Mouse (Mus musculus) WW6 (cell line): ENCODE measurements at regions not wholly inside any gene's neighbourhood (a gene's known extent, or its start where the extent isn't known, plus 50 kb on each side); places are given as distances from the start of the nearest gene placed in this dataset.

ENCODE experiments used
- DNase-seq: peaks from one replicate; pipeline ENCODE4 v3.0.0-alpha.2; 2013; ENCODE audit warnings: low read depth, low spot score

DNA sequence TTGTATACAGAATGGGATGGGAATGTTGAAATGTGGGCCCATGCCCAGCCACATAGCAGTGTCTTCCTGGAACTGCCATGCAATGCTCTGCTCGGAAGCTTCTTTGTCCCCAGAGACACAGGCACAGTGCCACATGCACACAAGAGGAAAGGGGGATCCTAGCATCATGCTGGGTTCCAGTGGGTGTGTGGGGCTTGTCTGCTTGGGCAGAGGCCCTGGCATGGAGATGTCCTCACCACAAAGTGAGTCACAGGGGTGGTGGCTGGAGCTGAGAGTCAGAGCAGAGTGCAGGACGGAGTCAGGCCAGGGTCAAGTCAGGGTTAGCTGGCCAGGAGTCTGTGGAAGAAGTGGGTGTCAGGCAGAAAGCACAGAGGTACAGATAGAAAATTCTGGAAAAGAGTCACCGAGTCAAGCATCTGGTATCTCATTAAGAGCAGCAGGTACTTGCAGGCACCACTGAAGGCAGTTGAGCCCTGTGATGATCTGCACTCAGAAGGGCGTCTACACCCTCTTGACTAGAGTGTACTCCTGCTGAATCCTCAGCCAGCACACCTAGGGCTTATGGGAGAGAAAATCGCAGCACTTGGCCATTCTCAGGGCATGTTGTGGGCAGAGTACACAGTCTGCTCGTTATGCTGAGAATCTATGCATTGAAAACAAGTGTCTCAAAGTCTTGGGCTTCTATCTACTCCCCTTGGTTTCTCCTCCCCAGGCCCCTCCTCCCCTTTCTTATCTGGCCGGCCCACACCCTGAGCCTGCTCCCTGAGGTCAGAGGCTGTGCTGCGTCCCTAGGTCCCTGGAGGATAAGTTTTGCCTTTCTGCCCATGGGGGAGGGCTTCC lies 85.3 kb downstream of the Ackr3 start:
- no peak for DNase-seq

DNA sequence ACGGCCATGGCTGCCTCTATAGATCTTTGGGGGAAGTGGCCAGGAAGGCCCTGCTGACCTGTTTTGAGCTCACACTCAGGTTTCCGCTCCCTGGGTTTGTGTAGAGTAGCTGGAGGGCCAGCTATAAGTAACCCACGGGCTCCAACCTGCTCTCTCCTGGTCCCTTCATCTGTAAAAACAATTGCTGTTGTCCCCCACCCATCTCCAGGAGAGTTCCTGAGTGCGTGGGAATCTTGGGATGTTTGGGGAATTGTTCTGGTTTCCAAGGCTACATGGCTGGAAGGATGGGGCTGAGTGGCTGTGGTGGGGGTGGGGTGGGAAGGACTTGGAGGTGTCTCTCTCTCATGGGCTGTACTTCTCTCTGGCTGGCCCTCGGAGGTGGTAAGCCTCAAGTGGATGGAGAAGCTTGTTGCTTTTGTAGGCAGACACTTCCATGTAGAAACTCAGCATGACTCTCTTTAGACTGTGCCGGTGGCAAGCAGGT lies 86.0 kb downstream of the Ackr3 start:
- no peak for DNase-seq

DNA sequence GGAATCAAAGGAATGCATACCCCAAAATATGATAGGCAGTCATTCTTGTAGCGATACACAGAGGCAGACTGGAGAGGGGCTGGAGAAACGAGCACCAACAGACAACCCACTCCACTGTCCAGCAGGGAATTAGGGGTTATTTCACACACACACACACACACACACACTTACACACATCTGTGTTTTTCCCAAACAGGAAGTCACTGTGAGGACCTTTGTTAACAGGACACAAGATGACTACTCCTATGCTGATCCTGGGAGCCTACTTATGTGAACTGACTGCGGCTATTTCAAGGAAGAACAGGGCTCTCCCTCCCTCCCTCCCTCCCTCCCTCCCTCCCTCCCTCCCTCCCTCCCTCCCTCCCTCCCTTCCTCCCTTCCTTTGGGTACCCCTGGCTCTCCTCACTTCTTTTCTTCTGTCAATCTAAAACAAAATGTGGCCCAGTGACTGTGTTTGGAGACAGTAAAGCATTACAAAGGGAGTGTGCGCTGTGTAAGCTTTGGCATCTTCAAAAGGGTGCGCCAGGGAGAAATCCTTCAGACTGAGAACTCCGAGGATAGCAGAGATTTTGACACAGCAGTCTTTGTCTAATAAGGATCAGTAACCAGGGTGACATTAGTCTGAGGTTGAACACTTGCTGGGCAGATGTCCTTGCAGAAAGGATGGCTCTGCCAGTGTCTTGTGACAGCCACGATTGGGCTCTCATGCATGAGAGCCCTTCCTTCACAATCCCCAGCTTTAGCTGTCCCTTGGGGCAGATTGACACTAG lies 86.8 kb downstream of the Ackr3 start:
- DNase-seq: no peak

DNA sequence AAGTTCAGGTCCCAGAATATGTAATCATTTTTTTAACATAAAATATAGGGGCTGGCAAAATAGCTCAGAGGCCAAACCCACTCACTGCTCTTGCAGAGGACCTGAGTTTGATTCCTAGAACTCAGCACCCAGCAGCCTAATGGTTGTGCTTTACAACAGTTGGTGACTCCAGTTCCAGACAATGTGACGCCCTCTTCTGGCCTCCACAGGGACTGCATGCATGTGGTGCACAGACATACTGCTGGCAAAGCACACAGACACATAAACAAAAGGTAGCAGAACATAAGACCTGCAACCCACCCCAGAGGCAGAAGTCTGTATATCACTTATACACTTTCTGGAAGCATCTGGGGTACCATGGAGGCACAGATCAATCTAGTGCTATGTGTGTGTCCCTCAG lies 87.5 kb downstream of the Ackr3 start:
- no peak for DNase-seq

DNA sequence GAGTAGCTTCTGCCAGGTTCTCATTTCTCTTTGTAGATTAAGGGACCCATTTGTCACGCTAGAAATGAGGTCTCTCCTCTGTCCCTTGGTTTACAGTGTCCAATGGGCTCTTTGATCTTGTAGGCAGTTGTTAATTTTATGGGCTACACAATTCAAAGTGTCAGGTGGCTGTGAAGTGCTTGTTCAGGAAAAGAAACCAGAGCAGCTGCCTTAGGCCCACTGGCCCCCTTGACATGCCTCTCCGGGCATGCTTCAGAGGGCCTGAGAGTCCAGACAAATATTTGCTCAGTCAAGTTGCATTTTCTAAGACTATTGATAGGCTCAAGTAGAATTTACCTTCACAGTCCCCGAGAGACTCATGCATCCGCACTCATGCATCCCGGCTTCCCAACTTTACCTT lies 94.0 kb downstream of the Ackr3 start:
- DNase-seq: no peak

DNA sequence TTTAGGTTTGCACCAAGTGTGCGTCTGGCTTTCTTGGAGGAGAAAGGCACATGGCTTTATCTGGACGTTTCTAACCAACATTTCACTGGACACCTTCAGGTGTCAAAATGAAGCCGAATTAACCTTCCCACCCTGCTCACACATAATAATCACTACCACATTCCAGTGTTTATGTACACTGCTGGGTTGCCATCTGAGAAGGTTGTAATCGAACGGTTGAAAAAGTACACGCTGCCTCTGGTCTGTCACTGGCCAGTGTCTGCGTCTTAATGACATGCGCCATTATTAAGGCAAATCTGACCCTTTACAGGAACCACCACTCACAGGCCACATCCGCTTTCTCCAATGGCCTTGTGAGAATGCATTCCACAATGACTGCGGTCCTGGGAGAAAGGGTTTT lies 96.4 kb downstream of the Ackr3 start:
- DNase-seq: no peak

DNA sequence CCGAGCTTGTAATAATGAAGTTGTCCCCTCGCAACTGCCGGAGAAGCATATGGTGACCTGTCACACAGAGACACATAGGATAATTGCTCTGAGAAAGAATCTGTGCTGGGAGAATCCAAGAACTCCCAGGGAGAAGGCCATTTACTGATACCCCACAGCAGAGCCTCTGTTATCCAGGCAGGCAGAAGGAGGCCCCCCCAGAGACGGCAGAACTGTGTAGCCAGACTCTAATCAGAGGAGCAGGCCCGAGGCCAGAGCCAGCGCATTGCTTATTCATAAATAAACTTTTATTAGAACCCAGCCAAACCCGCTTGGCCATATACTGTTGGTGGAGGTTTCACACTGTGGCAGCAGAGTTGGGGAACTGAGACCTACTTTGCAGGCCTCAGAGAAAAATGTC lies 100.6 kb downstream of the Ackr3 start:
- DNase-seq: no peak

DNA sequence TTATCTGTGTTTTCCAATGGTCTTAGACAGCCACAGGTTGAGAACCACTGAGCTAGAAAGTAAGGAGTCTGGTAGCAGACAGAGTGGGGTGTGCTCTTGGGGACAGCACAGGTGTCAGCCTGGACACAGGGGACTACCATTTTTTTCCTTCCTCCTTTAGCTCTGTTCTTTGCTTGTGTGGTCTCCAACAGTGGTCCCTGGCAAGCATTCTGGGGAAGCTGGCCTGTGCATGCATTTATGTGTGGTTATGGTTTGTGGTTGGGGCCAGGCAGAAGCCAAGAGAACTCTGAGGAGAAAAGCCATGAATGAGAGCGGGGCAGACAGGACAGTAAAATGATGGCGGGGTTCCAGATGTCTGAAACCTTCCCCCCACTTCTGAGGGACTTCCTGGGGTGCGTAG lies 107.2 kb downstream of the Ackr3 start:
- no peak for DNase-seq

DNA sequence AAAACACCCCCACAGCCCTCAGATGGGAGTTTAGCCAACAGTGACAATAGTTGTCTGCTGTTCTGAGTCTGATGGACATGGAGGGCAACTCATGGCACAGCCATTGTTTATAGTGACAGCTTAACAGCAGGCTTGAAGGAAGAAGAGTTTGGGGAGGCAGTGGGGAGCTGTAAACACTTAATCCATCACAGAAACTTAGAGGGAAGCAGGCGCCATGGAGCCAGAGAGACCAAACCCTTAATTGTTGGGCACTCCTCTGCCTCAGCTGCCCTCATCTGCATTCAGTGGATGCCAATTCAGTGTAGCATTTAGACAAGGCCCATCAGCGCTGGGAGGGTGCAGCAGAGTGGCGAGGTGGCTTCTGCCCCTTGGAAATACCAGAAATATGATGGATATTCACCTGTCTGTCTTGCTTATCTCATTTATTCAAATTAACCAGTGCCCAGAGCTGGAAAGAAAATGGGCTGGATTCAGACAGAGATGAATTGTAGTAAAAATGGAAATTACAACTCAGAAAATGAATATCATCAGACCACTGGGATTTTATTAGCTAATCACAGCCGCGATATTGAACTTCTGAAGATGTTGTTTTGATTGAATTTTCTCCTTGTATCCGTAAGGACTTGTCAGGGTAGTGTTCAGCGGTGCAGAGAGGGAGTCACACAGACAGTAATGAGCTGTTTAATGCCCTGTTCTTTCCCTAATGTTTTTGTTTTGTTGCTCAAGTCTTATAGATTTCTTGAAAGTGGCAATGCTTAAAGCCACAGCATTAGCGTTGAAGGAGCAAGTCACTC lies 108.1 kb downstream of the Ackr3 start:
- DNase-seq: no peak

DNA sequence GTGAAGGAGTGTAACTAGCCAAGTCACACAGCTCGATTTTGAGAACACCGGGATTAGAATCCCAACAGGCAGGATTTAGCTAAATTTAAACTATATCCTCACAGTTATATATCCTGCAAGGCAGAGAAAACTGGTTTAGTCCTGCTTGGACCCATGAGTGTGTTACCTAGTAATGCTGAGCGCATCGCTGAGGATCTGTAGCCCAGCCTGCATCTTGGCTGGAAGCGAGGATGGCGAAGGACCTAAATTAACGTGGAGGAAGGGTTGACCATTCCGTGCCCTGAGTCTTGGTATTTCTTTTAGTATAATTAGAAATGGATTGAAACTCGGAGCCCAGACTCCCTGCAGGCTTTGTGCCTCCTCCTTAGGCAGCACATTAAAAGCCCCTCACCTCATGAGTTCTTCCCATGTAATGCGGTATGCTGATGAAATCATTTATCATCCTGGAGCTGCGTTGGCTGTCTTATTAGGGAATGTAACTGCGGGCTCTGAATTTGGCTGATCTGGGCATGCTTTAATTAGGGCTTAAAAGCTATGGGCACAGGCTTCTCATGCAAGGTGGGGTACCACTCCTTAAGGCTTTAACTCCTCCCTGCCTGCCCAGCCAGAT lies 110.1 kb downstream of the Ackr3 start:
- DNase-seq: no peak

DNA sequence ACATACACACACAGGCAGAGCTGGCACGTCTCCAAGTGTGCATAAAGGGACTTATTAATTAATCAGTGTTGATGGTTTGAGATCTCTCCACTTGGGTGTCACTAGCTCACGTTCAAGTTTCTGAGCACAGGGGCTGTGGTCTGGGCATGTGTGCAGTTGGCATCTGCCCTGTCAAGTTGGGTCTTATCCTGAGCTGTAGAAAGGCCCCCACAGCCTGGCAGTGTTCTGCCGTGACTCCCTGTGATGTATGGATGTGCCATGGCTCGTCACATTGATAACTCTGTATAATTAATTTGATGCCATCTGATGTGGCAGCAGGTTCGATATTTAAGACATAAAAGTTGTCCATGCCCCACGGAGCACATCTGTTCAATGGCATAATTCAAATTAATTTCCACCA lies 114.1 kb downstream of the Ackr3 start:
- no peak for DNase-seq

DNA sequence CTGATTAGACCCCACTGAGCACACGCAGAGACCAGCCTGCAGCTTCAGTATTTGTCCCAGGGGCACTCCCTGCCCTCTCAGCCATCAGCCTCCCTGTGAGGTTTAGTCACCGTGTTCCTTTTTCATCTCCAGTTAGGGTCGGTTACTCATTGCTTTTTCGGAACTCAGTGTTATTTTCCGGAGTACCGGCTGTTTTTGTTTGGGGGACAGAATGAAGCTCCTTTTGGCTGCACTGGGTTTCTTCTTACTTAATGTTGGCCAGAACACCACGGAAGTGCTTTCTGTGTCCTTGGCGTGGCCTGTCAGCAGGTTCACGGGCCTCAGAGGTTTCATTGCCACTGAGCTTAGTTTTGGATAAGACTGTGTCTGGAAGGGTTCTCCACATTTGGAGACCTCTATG lies 114.7 kb downstream of the Ackr3 start:
- no peak for DNase-seq

DNA sequence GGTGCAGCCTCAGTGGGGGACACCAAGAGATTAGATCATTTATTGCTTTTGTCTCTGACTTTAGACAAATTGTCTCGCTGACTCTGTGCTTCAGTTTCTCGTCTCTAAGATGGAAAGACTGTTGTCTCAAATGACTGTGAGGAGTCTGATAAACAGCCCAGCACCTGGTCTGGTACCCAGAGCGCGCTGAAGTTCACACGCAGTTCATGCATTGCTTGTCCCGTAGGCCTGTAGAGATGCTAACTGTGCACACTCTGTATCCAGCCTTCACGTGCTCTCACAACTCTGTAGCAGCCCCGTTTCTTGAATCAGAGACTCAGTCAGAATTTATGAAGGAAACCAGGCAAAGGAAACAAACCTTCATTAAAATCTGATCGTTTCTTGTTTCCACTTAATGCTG lies 116.7 kb downstream of the Ackr3 start:
- no peak for DNase-seq

DNA sequence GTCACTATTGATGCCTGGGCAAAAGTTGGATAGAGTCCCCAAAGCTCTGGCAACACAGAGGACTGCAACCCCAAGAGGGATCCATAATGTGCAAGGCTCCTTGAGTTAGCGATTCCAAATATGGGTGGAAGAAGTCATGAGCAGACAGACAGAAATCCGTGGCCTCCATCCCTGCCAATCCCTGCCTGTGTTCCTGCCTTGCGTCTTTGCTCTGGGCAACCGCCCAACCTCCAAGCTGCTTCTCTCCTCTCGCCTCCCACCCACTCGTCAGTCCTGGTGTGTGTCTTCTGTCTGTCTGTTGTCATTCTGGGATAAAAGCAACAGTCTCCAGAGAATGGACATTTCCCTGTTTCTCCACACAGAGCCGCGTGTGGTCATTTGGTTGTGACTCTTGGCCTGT lies 117.7 kb downstream of the Ackr3 start:
- DNase-seq: no peak

DNA sequence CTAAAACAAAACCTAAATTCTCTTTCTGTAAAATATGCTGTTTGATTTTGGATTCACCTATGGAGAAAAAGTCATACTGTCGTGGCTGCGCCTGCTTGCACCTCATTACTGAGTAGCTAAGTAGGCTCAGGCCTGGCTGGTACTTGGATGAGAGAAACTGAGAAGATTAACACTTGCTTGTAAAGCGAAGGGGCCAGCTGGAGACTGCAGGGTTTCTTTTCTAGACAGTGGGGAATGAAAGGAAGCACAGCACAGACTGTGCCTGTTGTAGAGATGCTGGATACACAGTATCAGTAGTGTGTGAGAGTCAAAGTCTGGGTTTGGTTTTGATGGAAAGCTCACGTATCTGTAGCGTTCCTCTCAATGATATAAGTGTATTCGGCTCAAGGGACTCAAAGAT lies 123.5 kb downstream of the Ackr3 start:
- no peak for DNase-seq

DNA sequence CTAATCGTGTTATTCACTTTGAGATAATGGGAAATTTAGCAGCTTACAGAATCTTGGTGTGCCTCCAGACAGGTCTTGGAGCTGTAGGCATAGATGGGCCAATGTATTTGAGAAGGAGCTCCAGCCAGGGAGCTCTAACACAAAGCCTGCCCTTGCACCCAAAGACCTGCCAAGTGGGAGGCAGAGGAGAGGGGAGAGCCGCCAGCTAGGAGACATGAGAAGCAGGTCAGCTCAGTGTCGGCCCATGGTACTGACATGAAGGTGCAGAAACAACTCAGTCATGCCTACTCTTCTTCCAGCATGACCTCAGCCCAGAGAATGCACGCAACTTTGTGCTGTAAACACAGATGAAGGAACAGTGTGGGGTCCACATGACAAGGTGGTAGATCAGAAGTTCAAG lies 128.8 kb downstream of the Ackr3 start:
- DNase-seq: no peak

DNA sequence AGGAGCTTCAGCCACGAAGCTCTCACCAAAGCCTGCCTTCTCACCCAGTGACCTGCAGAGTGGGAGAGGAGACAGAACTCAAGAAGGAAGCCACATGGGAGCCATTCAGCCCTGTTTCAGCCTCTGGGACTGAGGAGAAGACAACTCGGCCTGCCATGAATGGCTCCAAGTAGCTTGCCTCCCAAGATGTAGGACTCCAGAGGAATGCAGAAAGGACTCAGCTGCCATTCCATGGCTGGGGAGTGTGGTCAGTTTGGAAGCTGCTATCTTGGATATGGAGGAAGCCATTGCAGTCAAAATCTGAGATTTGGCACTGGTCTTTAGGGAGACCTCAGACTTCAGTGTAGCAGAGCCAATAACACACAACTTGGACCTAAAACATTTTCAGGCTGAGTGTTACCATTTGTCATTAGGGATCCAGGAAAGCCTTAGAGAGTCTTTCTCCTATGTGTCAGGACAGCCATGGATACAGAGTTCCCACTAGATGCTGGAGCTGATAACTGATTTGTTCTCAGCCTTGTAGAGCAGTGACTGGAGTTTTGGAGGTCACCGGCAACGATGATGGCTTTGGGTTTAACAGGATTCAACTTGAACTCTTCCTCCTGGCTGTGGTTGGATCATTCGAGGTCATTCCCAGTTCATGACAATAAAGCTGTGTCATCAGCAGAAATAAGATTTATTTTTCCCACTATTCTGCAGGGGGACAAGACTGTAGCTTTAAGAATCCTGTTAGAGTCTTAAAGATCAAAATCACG lies 130.1 kb downstream of the Ackr3 start:
- DNase-seq: no peak

DNA sequence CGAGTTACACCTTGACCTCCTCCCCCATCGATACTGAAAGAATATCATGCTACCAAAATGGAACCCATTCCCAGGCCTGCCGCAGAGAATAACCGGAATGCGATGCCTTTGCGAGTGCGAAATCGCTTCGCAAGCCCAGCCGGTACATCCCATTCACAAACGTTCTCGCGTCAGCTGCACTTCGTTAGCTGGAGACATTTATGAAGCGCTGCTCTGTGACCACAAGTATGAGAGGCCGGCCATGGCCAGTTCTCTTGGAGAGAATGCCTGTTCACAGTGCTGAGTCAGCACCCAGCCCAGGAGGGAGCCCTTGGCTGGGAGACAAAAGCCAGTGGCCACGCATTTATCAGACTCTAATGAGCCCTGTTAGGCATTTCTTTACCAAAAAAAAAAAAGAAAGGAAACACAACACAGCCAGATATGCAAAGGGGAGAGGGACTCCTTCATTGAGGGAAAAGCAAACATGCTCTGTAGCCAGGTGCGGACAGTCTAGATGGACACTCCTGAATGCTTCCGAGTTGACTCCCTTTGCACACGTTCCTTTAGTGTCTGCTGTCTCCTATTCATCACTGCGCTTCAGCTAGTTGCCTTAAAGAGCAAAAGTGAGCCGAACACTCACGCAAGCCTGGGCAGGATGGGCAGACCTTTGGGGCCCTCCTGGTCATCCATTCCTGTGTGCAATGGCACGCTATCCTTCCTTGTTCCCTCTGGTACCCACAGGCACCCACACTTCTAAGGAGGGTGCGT lies 131.4 kb downstream of the Ackr3 start:
- DNase-seq: no peak

DNA sequence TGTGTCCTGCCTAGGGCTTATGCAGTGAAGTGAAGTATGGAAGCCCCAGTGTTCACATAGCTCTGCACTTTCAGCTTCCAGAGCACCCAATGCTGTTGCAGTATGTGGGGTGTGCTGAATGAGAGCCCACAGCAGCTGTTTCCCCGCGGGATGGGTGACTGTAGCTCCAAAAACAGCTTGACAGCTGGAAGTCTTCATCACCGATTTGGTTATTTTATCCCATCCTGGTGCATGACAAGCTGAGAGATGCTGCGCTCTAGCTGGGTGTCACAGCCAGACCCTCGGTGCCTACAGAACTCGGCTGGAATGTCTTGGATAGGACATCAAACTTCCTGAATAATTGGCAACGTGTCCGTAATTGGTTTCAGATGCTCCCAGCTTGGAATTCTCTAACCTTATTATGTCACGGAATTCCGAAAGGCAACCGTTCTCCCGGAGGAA lies 134.1 kb downstream of the Ackr3 start:
- DNase-seq: no peak

DNA sequence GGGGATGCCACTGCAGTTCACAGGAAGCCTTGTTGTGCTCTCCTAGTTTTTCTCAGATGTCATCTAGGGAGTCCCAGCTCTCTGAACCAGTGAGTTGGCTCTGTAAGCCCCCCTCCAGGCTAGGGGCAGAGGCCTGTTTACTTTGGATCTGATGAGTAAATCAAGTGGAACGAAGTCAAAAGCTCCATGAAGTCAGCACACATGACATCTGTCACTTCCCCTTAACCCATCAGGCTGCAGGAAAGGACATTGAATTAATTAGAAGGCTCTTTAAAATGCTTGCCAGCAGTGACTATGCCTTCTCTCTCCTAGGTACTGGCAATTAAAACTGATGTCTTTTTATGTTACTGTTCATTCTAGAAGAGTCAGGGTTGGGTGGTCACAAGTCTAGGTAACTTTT lies 138.6 kb downstream of the Ackr3 start:
- no peak for DNase-seq
